Mouse (Mus musculus) hindbrain, embryonic 11.5 days (tissue): ENCODE data around the gene Klc4. TPM values are rescaled to one million over a fixed set of nuclear protein-coding genes. Genes with fewer than 3 reads are reported as not detected.

Source experiments
- ATAC-seq: fragments of 200-750 bp; cut with Nextera tagmentation; 2 replicates; pipeline ENCODE4 v1.8.0; 2017; ENCODE audit warnings: mild to moderate bottlenecking, moderate TSS enrichment, moderate library complexity; ENCODE audit not compliant: low FRiP score
- DNase-seq: peaks from one replicate; pipeline ENCODE4 v3.0.0-alpha.2; 2015; ENCODE audit warnings: low spot score
- H3K27ac ChIP-seq: fragments of 300-500 bp; sonication (generic); 2 replicates; pipeline ENCODE4 v1.5.1; 2014; ENCODE audit warnings: mild to moderate bottlenecking, low read depth, low read length
- H3K27me3 ChIP-seq: fragments of 300-500 bp; sonication (generic); 2 replicates; pipeline ENCODE4 v1.6.1; 2014; ENCODE audit warnings: mild to moderate bottlenecking, low read length, moderate library complexity, mixed read lengths; ENCODE audit not compliant: control insufficient read depth, insufficient read depth
- H3K36me3 ChIP-seq: fragments of 300-500 bp; sonication (generic); 2 replicates; pipeline ENCODE4 v1.6.1; 2014; ENCODE audit warnings: mild to moderate bottlenecking, low read length, moderate library complexity, mixed read lengths; ENCODE audit not compliant: control insufficient read depth, insufficient read depth
- H3K4me1 ChIP-seq: fragments of 300-500 bp; sonication (generic); replicated peaks from 2 replicates; pipeline ENCODE4 v1.6.1; 2014; ENCODE audit warnings: low read length, mixed read lengths; ENCODE audit not compliant: control insufficient read depth, insufficient read depth
- H3K4me2 ChIP-seq: fragments of 300-500 bp; sonication (generic); replicated peaks from 2 replicates; pipeline ENCODE4 v1.6.1; 2014; ENCODE audit warnings: mild to moderate bottlenecking, low read depth, low read length
- H3K4me3 ChIP-seq: fragments of 300-500 bp; sonication (generic); 2 replicates; pipeline ENCODE4 v1.5.1; 2014; ENCODE audit warnings: low read depth, low read length
- H3K9ac ChIP-seq: fragments of 300-500 bp; sonication (generic); 2 replicates; pipeline ENCODE4 v1.6.1; 2014; ENCODE audit warnings: low read depth, low read length
- H3K9me3 ChIP-seq: fragments of 300-500 bp; sonication (generic); 2 replicates; pipeline ENCODE4 v1.6.1; 2016; ENCODE audit warnings: low read length; ENCODE audit not compliant: control insufficient read depth
- WGBS: fragments of 180-500 bp; shearing (Covaris S2); extraction: QIAGEN DNeasy Blood & Tissue Kit; methylation state at CpG from one replicate; pipeline ENCODE4 v1.1.7; 2014; 5-methylcytosine and 5-hydroxymethylcytosine counted together
- polyA plus RNA-seq: library from polyadenylated mRNA; unstranded; fragments of >200 nt; fragmentation: Nextera tagmentation; extraction: Ambion mirVana; gene quantifications from 2 replicates; pipeline ENCODE4 v1.2.1, GENCODE M21; 2014

The Klc4 gene
- polyA plus RNA-seq, 1 experiment from 2014 or later = 22.7 TPM

DNA sequence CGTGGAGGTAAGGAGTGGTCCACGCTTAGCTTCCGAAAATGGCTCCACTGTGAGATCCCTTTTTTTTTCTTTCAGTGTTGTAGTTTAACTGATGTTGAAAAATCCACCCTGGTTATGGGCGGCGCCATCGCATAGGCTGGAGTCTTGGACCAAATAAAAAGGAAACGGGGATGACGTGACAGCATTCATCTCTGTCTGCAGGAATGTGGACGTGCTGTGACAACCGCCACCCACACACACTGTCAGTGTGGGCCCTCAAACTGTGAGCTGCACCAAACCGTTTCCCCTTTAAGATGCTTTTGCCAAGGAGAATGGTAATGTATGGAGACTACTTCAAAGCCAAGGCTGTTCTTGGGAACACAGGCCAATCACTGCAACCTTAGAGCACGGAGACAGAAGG, 39.8 kb downstream of the Klc4 start:
- DNase-seq = no peak
- Histone ChIP-seq H3K27ac (no peak overlapping the region), H3K9me3 (no peaks in the 10 kb centered on the region), H3K36me3 (no peaks in the 10 kb centered on the region), H3K4me3 (no peak overlapping the region), H3K4me1 (peaks cover 11% of the 10 kb centered on the region), H3K9ac (no peak overlapping the region), H3K4me2 (no peak overlapping the region), H3K27me3 (no peaks in the 10 kb centered on the region)
- no peak for ATAC-seq
- 82% methylated on average over 12 of the region's 12 CpGs for WGBS

DNA sequence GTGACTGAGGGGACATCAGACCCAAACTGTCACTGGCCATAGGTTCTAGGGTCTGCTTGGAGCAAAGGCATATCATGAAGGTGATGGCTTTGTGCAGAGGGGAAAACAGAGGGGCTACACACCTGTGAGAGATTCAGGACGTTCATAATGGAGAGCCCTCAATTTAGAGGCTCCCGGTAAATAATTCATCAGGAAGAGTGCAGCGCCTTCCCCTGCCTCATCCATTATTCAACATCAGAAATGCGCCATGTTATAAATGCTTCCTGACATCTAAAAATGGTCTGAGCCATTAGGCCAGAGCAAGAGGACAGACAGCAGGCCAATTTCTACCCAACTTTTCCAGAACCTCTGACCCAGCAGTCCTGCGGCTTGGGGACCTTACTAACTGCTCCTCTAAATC, 40.7 kb downstream of the Klc4 start:
- Histone ChIP-seq H3K4me3 (no peak overlapping the region), H3K36me3 (no peaks in the 10 kb centered on the region), H3K27me3 (no peaks in the 10 kb centered on the region), H3K4me2 (no peak overlapping the region), H3K4me1 (peaks cover 11% of the 10 kb centered on the region), H3K9me3 (no peaks in the 10 kb centered on the region), H3K27ac (peak overlapping the region; percentile 61; the same call in 1 of the 2 replicates), H3K9ac (no peak overlapping the region)
- DNase-seq (no peak), ATAC-seq (no peak)
- 49% methylated on average over 5 of the region's 5 CpGs for WGBS

DNA sequence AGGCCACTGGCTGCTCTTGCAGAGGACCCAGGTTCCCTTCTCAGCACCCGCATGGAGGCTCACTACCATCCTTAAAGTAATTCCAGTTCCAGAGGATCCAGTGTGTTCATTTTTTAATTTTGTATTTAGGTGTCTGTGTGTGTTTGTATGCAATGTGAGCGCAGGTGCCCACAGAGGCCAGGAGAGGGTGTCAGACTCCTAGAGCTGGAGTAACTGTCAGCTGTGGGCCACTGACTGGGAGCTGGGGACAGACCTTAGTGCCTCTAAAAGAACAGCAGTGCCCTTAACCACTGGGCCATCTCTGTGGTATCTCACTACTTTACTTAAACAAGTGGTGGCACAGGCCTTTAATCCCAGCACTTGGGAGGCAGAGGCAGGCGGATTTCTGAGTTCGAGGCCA, 42.6 kb downstream of the Klc4 start:
- ATAC-seq = no peak
- no peak overlapping the region for H3K4me2 ChIP-seq
- H3K4me1 ChIP-seq = peaks cover 8% of the 10 kb centered on the region
- 97% methylated on average over 4 of the region's 4 CpGs for WGBS
- H3K36me3 ChIP-seq = no peaks in the 10 kb centered on the region
- H3K4me3 ChIP-seq = no peak overlapping the region
- no peak for DNase-seq
- H3K27ac ChIP-seq = no peak overlapping the region
- no peak overlapping the region for H3K9ac ChIP-seq
- H3K27me3 ChIP-seq = no peaks in the 10 kb centered on the region
- H3K9me3 ChIP-seq = no peaks in the 10 kb centered on the region

DNA sequence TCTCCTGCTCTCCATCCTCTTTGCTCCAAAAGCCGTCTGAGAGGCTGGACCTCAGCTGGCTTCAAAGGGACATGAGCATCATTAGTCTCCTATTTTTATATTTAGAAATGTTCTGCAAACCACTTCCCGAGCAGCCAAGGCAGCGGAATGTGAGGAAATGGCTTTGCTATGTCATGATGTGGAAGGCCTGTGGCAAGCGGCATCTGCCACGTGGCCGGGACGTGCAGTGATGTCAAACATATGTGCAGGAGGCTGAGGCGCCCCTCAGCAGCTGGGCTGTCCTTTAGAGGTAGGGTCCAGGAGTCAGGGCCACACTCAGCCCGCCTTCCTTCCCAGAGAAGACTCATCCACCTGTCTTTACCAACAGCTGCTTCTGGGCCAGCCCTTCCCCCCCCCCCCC, 43.6 kb downstream of the Klc4 start:
- WGBS = 85% methylated on average over 9 of the region's 9 CpGs
- no peaks in the 10 kb centered on the region for H3K27me3 ChIP-seq
- ATAC-seq (no peak), DNase-seq (no peak)
- H3K4me2 ChIP-seq = no peak overlapping the region
- H3K36me3 ChIP-seq = no peaks in the 10 kb centered on the region
- H3K27ac ChIP-seq = no peak overlapping the region
- no peak overlapping the region for H3K4me3 ChIP-seq
- peaks cover 8% of the 10 kb centered on the region for H3K4me1 ChIP-seq
- H3K9me3 ChIP-seq = no peaks in the 10 kb centered on the region
- no peak overlapping the region for H3K9ac ChIP-seq

DNA sequence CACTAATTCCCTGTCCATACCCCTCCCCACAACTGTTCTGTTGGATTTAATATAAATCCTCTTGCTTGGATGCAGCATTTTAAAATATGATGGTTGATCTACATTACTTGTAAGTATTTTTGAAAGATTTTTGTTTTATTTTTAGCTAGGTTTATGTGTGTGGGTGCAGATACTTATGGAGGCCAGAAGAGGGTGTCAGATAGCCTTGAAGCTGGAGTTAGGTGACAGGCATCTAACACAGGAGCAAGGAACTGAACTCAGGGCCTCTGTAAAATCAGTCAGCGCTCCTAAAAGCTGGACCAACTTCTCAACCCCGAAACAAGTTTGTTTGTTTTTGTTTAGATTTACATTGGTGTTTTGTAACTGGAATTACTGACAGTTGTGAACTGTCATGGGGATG, 45.3 kb downstream of the Klc4 start:
- no peak for DNase-seq
- ATAC-seq = no peak
- 88% methylated on average over 2 of the region's 2 CpGs for WGBS

DNA sequence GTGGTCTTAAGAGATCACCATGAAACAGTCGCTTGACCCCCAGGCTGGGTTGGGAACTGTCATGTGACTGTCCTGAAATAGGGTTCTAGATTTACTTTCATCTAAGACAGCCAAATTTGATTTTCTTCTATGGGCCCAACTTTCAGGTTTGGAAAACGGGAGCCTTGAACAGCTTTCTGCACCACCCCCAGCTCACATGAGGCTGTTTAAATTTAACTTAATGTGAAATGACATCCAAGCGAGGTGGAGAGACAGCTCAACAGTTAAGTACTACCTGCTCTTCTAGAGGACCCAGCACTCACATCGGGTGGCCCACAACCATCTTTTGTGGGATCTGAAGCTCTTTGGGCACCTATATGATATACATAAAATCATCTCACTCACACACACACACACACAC, 46.9 kb downstream of the Klc4 start:
- DNase-seq (no peak), ATAC-seq (no peak)
- H3K27ac ChIP-seq = no peak overlapping the region
- H3K4me2 ChIP-seq = no peak overlapping the region
- H3K36me3 ChIP-seq = no peaks in the 10 kb centered on the region
- no peak overlapping the region for H3K4me3 ChIP-seq
- no peaks in the 10 kb centered on the region for H3K9me3 ChIP-seq
- 94% methylated on average over 4 of the region's 4 CpGs for WGBS
- H3K4me1 ChIP-seq = no peaks in the 10 kb centered on the region; the same call in 1 of the 2 replicates
- no peak overlapping the region for H3K9ac ChIP-seq
- H3K27me3 ChIP-seq = no peaks in the 10 kb centered on the region

More for the DNA sequence above, 45.3 kb downstream of the Klc4 start:
- Histone ChIP-seq H3K4me2 (no peak overlapping the region), H3K27ac (no peak overlapping the region), H3K4me1 (peaks cover 5% of the 10 kb centered on the region), H3K27me3 (no peaks in the 10 kb centered on the region), H3K9ac (no peak overlapping the region), H3K9me3 (no peaks in the 10 kb centered on the region), H3K36me3 (no peaks in the 10 kb centered on the region), H3K4me3 (no peak overlapping the region)

DNA sequence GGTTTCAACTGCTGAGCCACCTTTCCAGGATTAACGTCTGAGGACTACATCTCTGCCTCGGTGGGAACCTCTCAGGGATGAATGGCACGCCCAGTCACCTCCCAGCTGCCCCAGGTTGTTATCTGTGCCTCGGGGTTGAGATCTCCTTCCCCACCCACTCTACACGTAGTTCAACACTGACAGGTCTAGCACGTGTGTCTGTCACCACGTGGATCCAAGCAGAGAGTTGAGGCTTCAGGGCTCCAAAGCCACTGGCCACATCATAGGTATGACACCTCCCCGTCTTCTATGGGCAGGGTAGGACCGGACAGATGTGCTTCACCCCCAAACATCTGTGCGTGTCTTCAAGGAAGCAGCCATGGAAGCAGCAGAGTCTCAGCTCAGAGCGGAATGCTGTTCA, 47.9 kb downstream of the Klc4 start:
- 95% methylated on average over 11 of the region's 11 CpGs for WGBS
- no peaks in the 10 kb centered on the region for H3K27me3 ChIP-seq
- H3K27ac ChIP-seq = no peak overlapping the region
- H3K36me3 ChIP-seq = no peaks in the 10 kb centered on the region
- no peak overlapping the region for H3K4me3 ChIP-seq
- H3K9ac ChIP-seq = no peak overlapping the region
- H3K4me2 ChIP-seq = no peak overlapping the region
- no peaks in the 10 kb centered on the region; the same call in 1 of the 2 replicates for H3K4me1 ChIP-seq
- H3K9me3 ChIP-seq = no peaks in the 10 kb centered on the region
- ATAC-seq (no peak), DNase-seq (no peak)

DNA sequence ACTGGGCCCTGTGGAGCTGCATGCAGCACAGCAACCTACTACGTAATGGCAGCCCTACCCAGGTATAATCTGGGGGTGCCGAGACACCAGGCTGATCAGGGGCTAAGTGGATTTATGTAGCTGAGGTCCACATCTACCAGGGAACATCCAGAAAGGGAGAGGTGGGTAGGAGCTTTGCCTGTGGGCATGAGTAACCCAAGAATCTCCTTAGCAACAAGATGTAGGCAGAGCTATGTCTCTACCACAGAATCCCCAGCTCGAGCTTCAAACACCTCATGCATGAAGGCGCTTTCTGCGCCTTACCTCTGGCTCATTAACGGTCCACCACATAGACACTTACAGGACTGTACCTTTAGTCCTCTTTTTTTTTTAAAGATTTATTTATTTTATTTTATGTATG, 50.5 kb downstream of the Klc4 start:
- 77% methylated on average over 6 of the region's 6 CpGs for WGBS
- no peak overlapping the region for H3K9ac ChIP-seq

DNA sequence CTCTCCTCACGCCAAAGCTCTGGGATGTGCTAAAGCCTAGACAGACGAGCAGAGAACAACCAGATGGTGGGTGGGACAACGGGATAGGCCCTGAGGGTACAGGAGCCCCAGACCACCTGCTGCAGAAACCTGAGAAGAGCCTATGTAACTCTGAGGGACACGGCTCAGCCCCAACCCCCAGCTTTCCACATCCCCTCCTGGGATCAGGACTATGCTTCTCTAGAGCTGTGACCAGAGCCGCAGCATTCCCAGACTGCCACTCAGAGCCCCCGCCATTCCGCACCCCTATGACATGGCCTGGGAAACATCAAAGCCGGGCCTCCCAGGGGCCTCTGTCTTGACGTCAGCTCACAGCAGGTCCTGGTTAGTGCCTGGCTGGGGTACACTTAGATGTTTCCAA, 51.2 kb downstream of the Klc4 start:
- no peak for ATAC-seq
- Histone ChIP-seq H3K4me3 (no peak overlapping the region), H3K27me3 (no peaks in the 10 kb centered on the region), H3K27ac (no peak overlapping the region), H3K4me2 (no peak overlapping the region), H3K4me1 (no peaks in the 10 kb centered on the region; the same call in 1 of the 2 replicates), H3K9ac (no peak overlapping the region), H3K9me3 (no peaks in the 10 kb centered on the region), H3K36me3 (no peaks in the 10 kb centered on the region; the same call in 1 of the 2 replicates)
- DNase-seq = no peak
- WGBS = 50% methylated on average over 9 of the region's 9 CpGs

More for the DNA sequence above, 50.5 kb downstream of the Klc4 start:
- H3K4me3 ChIP-seq = no peak overlapping the region
- H3K9me3 ChIP-seq = no peaks in the 10 kb centered on the region
- no peak overlapping the region for H3K4me2 ChIP-seq
- DNase-seq (no peak), ATAC-seq (no peak)
- no peaks in the 10 kb centered on the region for H3K27me3 ChIP-seq
- H3K4me1 ChIP-seq = no peaks in the 10 kb centered on the region; the same call in 1 of the 2 replicates
- no peaks in the 10 kb centered on the region; the same call in 1 of the 2 replicates for H3K36me3 ChIP-seq
- H3K27ac ChIP-seq = no peak overlapping the region
